Mouse (Mus musculus): Measurements from ENCODE around the gene Rpl38.

Gene Rpl38

GRCm38 (mm10) chr11:114681054-114681453, 12.7 kb downstream of the Rpl38 start:
- no peak for DNase-seq

GRCm38 (mm10) chr11:114682321-114682900, 14.1 kb downstream of the Rpl38 start:
- peak in 1 of 2 experiments; percentile 56 for DNase-seq

GRCm38 (mm10) chr11:114683029-114683721, 14.9 kb downstream of the Rpl38 start:
- no peak for DNase-seq

- no peak for DNase-seq
These were observed 15.6 kb downstream of the Rpl38 start for GRCm38 (mm10) chr11:114683722-114684621.

GRCm38 (mm10) chr11:114684627-114685373, 16.5 kb downstream of the Rpl38 start:
- peak; percentile 73 to 85 for DNase-seq

DNA sequence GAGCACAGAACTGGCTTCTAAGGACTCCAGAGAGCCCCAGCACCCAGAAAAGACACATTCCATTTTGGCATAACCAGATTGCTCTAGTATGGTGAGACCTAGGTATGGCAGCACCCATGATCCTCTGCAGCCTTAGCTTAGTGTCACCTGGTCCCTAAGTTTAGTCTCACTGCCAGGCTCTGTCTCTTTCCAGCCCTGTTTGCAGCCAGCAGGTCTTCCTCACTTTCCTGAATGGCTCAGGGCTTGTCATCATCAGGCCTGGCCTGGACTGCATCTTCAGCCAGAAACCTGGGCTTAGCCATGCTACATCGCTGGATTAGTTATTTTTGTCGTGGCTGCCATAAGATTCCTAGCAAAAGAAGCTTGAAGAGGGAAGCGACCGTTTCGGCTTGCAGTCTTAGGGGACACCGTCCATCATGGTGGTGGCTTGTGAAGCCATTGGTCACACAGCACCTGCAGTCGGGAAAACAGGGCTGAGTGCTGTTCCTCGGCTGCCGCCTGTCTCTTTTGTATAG, 17.3 kb downstream of the Rpl38 start:
- DNase-seq = no peak

DNA sequence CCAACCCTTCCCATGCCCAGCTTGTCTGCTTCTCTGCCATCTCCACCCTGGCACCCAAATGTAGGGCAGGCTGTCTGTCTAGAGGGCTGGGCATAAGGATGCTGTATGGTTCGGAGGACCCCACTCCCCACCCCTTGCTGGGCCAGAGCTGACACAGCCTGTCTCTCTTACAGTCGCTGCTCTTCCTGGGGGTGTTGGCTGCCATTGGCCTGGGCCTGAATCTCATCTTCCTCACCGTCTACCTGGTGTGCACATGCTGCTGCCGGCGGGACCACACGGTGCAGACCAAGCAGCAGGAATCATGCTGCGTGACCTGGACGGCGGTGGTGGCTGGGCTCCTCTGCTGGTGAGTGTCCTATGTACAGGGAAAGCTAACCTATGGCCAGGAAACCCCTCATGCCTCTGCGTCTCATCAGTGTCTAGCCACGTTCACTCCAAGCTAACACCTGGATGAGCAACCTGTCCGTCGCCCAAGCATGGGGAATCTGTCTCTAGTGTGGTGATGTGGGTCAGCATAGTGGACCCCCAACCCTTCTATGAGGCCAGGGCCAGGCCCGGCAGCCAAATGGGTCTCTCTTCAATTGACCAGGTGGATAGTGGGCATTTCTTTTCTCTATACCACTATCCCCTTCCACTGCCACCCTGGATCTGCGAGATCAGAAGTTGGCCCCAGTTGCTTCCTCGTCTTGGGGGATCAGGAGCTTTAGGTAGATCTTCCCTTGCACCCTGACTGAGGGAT, 18.1 kb downstream of the Rpl38 start:
- no peak for DNase-seq

DNA sequence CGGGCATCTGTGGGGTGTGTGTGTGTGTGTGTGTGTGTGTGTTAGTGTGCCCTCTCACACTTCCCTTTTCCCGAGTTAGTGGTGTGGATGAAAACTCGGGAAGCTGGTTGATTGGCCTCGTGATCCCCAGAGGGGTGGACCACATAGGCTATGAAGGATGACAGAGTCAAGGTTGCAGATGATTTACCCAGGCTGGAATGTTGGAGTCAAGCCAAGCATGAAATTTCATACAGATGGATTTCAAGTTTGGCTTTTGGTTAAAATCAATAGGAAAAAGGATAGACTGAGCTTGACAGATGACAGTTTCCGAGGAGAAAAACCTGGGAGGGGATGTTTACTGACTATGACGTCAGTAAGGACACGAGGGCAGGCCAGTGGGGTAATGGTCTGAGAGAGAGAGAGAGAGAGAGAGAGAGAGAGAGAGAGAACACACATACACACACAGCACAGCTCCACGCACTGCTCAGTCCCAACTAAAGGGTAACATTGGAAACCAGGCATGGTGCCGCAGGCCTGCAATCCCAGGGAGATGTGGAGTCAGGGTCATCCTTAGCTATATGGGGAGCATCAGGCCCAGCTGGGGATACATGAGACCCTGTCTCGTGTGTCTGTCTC, 19.4 kb downstream of the Rpl38 start:
- DNase-seq = no peak

DNA sequence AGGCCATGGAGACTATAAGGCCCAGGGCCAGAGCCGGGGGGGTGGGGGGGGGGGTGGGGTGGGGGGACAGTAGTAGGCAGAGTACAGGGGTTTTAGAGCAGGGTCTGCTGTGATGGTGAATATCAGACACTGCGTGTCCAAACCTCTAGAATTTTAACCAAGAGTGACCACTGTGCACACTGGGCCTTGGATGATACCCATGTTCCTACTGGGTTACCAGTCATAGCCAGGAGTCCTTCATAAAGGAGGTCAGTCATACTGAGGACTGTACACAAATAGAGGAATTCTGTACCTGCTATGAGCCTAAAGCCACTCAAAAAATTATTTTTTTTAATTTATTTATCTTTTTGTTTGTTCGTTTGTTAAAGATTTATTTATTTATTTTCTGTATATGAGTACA, 20.4 kb downstream of the Rpl38 start:
- no peak for DNase-seq

DNA sequence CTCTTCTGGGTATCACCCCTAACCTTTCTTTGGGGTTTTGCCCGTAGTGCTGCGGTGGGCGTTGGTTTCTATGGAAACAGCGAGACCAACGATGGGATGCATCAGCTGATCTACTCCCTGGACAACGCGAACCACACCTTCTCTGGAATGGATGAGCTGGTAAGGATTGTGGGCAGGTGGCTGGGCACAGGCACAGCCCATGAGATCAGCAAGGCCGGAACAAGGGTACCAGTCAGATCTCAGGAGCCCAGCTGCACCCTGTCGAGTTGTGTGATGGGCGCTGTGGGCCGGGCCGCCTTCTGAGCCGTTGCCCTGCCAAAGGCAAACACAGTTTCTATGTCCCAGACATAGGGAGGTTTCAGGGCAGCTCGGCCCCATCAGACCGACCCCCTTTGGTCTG, 21.9 kb downstream of the Rpl38 start:
- no peak for DNase-seq

- DNase-seq = no peak
These were observed 23.3 kb downstream of the Rpl38 start for GRCm38 (mm10) chr11:114691454-114692182.

DNA sequence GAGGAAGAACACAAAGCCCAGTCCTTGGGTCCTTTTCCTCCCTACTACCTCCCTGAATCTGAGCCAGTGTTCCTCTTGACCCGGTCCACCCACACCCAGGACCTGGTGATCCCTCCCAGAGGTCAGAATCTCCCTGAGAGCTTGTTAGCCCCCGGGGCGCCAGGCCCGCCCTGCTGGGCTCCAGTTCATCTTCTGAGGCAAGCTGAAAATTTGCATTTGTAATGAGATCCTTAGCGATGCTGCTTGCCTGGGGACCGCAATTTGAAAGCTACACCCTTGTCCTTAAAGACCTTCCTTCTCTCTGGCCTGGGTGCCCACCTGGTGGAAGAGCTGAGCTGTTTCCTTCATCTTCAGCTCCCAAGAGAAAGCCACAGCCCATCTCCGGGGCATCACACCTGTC, 24.3 kb downstream of the Rpl38 start:
- no peak for DNase-seq

GRCm38 (mm10) chr11:114693456-114693855, 25.1 kb downstream of the Rpl38 start:
- DNase-seq = no peak

DNA sequence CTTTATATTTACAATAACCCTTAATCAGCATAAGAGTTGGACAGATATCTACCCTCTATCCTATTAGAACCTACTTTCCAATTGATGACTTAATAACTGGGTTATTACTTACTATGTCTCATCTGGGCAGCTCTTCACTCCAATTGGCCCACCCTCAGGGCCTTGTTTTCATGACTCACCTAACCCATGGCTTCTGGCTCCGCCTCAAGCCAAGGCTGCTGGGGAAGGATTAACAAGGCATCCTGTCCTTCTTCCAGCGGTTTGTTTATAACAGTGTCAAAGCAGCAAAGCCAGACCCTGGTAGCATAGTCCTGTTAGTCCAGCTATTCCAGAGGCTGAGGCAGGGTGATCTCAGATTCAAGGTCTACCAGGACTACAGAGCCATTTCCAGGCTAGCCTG, 26.1 kb downstream of the Rpl38 start:
- DNase-seq = no peak

- DNase-seq = no peak
These were observed 30.2 kb downstream of the Rpl38 start for GRCm38 (mm10) chr11:114698496-114698895.

GRCm38 (mm10) chr11:114699511-114699910, 31.2 kb downstream of the Rpl38 start:
- peak; percentile 29 to 30 for DNase-seq

DNA sequence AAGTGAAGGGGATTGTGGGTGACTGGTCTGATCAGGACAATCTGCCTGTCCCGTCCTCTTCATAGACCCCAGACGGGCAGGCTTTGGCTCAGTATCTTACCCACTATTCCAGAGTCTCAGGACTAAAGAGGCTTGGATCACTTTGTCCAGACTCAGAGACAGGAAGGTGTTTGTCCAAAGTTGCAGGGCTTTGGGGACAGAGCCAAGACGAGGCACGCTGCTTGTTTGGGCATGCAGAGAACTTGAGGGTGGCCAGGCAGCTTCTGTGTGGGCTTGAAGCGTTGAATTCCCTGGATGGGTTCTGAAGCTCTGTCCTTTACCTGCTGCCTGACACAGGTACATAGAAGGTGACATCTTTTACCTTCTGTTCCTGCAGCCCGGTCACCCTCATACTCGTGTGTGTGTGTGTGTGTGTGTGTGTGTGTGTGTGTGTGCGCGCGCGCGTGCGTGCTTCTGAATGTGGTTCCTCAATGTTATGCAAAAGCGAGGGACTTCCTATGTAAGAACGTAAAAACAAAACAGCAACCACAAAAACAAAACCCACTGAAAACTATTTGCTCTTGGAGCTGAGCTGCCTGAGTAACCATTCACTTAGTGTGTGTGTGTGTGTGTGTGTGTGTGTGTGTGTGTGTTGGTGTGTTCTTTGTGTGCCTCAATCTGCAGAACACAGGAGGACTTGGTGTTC, 34.1 kb downstream of the Rpl38 start:
- DNase-seq = no peak

DNA sequence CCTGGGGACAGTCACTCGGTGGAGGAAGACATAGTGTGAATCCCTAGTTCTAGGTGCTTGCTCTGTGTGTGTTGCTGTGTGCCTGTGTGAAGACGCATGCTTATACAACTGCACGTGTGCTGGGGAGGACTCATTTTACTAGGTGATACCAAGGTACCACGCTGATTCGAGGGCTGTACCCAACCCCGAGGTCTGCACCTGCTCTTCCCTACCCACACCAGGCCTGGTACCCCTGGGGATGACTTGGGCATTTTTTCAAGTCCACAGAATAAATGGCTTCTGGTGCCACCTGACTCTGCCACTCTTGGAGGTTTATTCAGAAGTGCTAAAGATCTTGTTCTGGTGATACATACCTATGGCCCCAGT, 34.7 kb downstream of the Rpl38 start:
- DNase-seq = no peak

GRCm38 (mm10) chr11:114704071-114704913, 36.0 kb downstream of the Rpl38 start:
- DNase-seq = no peak

All from kidney, adult 8-10 months (tissue).